Mouse (Mus musculus) hindbrain, embryonic 11.5 days (tissue): ENCODE results near the gene Defb48. TPM values are rescaled to one million over a fixed set of nuclear protein-coding genes. Genes with fewer than 3 reads are reported as not detected.
A peak's percentile ranks its signal among the peaks of the same experiment; 100 is the strongest.

Experiments used
- ATAC-seq: fragments of 200-750 bp; cut with Nextera tagmentation; 2 replicates; pipeline ENCODE4 v1.8.0; 2017; ENCODE audit warnings: mild to moderate bottlenecking, moderate TSS enrichment, moderate library complexity; ENCODE audit not compliant: low FRiP score
- DNase-seq: peaks from one replicate; pipeline ENCODE4 v3.0.0-alpha.2; 2015; ENCODE audit warnings: low spot score
- H3K27ac ChIP-seq: fragments of 300-500 bp; sonication (generic); 2 replicates; pipeline ENCODE4 v1.5.1; 2014; ENCODE audit warnings: mild to moderate bottlenecking, low read depth, low read length
- H3K27me3 ChIP-seq: fragments of 300-500 bp; sonication (generic); 2 replicates; pipeline ENCODE4 v1.6.1; 2014; ENCODE audit warnings: mild to moderate bottlenecking, low read length, moderate library complexity, mixed read lengths; ENCODE audit not compliant: control insufficient read depth, insufficient read depth
- H3K36me3 ChIP-seq: fragments of 300-500 bp; sonication (generic); 2 replicates; pipeline ENCODE4 v1.6.1; 2014; ENCODE audit warnings: mild to moderate bottlenecking, low read length, moderate library complexity, mixed read lengths; ENCODE audit not compliant: control insufficient read depth, insufficient read depth
- H3K4me1 ChIP-seq: fragments of 300-500 bp; sonication (generic); replicated peaks from 2 replicates; pipeline ENCODE4 v1.6.1; 2014; ENCODE audit warnings: low read length, mixed read lengths; ENCODE audit not compliant: control insufficient read depth, insufficient read depth
- H3K4me2 ChIP-seq: fragments of 300-500 bp; sonication (generic); replicated peaks from 2 replicates; pipeline ENCODE4 v1.6.1; 2014; ENCODE audit warnings: mild to moderate bottlenecking, low read depth, low read length
- H3K4me3 ChIP-seq: fragments of 300-500 bp; sonication (generic); 2 replicates; pipeline ENCODE4 v1.5.1; 2014; ENCODE audit warnings: low read depth, low read length
- H3K9ac ChIP-seq: fragments of 300-500 bp; sonication (generic); 2 replicates; pipeline ENCODE4 v1.6.1; 2014; ENCODE audit warnings: low read depth, low read length
- H3K9me3 ChIP-seq: fragments of 300-500 bp; sonication (generic); 2 replicates; pipeline ENCODE4 v1.6.1; 2016; ENCODE audit warnings: low read length; ENCODE audit not compliant: control insufficient read depth
- WGBS: fragments of 180-500 bp; shearing (Covaris S2); extraction: QIAGEN DNeasy Blood & Tissue Kit; methylation state at CpG from one replicate; pipeline ENCODE4 v1.1.7; 2014; 5-methylcytosine and 5-hydroxymethylcytosine counted together
- polyA plus RNA-seq: library from polyadenylated mRNA; unstranded; fragments of >200 nt; fragmentation: Nextera tagmentation; extraction: Ambion mirVana; gene quantifications from 2 replicates; pipeline ENCODE4 v1.2.1, GENCODE M21; 2014

Gene Defb48
- polyA plus RNA-seq, 1 experiment from 2014 or later: not detected

GRCm38 (mm10) chr14:62939435-62939834 lies 44.9 kb downstream of the Defb48 start:
- H3K9ac ChIP-seq: no peak overlapping the region

GRCm38 (mm10) chr14:62937675-62938074 lies 46.6 kb downstream of the Defb48 start:
- H3K9ac ChIP-seq: no peak overlapping the region
- ATAC-seq: no peak
- WGBS: 49% methylated on average over 5 of the region's 5 CpGs

More at GRCm38 (mm10) chr14:62939435-62939834, 44.9 kb downstream of the Defb48 start:
- WGBS: 96% methylated on average over 3 of the region's 3 CpGs
- ATAC-seq (no peak), DNase-seq (no peak)
- no peaks in the 10 kb centered on the region for H3K9me3 ChIP-seq
- H3K4me3 ChIP-seq: no peak overlapping the region
- no peaks in the 10 kb centered on the region for H3K4me1 ChIP-seq
- H3K36me3 ChIP-seq: 0 out of 2 replicates have a peak, but pooled peaks cover 3% of the 10 kb centered on the region
- no peaks in the 10 kb centered on the region for H3K27me3 ChIP-seq
- H3K4me2 ChIP-seq: no peak overlapping the region
- no peak overlapping the region for H3K27ac ChIP-seq

DNA sequence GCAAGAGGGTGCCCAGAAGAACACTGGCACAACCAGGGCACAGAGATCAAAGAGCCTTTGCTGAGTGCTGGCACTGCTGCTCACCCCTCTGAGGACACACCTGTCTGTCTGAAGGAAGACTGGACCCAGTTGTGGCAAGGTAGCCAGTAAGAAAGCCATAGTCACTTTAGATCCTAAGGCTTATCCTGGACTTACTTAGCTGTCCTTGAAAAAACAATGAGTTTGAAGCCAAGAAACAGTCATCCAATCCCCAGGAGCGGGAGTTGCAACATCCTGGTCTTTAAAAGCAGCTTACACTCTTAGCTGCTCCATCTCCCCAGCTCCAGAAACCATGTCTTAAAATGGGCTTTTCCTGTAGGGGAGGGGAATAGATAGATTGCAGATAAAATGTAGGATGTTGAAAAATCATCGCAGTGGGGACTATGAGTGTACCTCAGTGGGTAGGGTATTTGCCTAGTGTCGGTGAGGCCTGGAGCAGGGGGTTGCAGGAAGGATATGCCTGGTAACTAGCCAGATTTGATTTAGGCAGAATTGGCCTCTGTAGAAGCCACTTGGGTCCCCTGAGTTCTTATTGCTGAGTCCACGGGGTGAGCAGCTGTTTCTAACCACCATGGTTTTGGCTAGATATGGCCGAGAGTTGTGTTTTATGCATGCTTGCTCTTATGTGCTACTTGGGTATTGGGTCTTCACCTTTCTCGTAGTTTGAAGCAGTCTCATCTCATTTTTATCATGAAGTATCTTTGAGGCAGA lies 47.5 kb downstream of the Defb48 start:
- Histone ChIP-seq H3K9ac (no peak overlapping the region), H3K27ac (no peak overlapping the region), H3K9me3 (no peaks in the 10 kb centered on the region), H3K36me3 (0 out of 2 replicates have a peak, but pooled peaks cover 3% of the 10 kb centered on the region), H3K27me3 (no peaks in the 10 kb centered on the region), H3K4me3 (no peak overlapping the region), H3K4me1 (no peaks in the 10 kb centered on the region), H3K4me2 (no peak overlapping the region)
- ATAC-seq: no peak
- 92% methylated on average over 6 of the region's 6 CpGs for WGBS
- no peak for DNase-seq

More at GRCm38 (mm10) chr14:62937675-62938074, 46.6 kb downstream of the Defb48 start:
- no peak overlapping the region for H3K4me3 ChIP-seq
- H3K4me1 ChIP-seq: no peaks in the 10 kb centered on the region
- H3K36me3 ChIP-seq: 0 out of 2 replicates have a peak, but pooled peaks cover 3% of the 10 kb centered on the region
- no peak overlapping the region for H3K27ac ChIP-seq
- H3K4me2 ChIP-seq: no peak overlapping the region
- no peaks in the 10 kb centered on the region for H3K9me3 ChIP-seq
- peak; percentile 31 for DNase-seq
- no peaks in the 10 kb centered on the region for H3K27me3 ChIP-seq

GRCm38 (mm10) chr14:62935361-62935760 lies 48.9 kb downstream of the Defb48 start:
- DNase-seq: no peak
- no peaks in the 10 kb centered on the region for H3K4me1 ChIP-seq
- WGBS: 76% methylated on average over 9 of the region's 9 CpGs
- no peak overlapping the region for H3K27ac ChIP-seq
- H3K9me3 ChIP-seq: no peaks in the 10 kb centered on the region
- 0 out of 2 replicates have a peak, but pooled peaks cover 3% of the 10 kb centered on the region for H3K36me3 ChIP-seq
- H3K4me2 ChIP-seq: no peak overlapping the region
- no peak overlapping the region for H3K9ac ChIP-seq
- no peaks in the 10 kb centered on the region for H3K27me3 ChIP-seq
- no peak overlapping the region for H3K4me3 ChIP-seq
- ATAC-seq: no peak

DNA sequence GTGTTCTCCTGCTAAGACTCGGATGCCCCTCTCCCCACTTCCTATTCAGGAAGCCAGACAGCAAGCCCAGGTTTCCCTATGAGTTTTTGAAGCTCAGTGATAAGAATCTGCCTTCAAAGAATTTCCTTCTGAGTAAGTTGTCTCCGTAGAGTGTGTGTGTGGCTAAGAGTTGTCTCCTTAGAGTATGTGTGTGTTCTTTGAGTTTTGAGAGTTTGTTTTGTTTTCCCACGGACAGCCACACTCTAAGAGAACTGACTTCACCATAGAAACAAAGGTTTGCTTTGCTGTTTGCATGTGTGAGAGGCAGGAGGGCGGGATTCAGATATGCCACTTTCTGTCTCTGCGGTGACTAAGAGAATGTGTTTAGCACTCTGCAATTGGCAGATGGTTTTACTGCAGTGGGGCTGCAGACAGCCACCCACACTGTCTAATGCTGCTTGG lies 56.2 kb downstream of the Defb48 start:
- 77% methylated on average over 5 of the region's 5 CpGs for WGBS
- Histone ChIP-seq H3K36me3 (no peaks in the 10 kb centered on the region), H3K4me3 (no peak overlapping the region), H3K4me2 (no peak overlapping the region), H3K9ac (no peak overlapping the region), H3K9me3 (no peaks in the 10 kb centered on the region), H3K27ac (no peak overlapping the region), H3K4me1 (no peaks in the 10 kb centered on the region), H3K27me3 (no peaks in the 10 kb centered on the region)
- ATAC-seq (no peak), DNase-seq (no peak)

Other genes with a start within 250 kb of the Defb48 start
- 24.5 and 24.8 TPM in 2 replicates for gene Ints6, start 223.3 kb downstream of the Defb48 start, polyA plus RNA-seq
- gene Wdfy2, start 146.8 kb downstream of the Defb48 start, polyA plus RNA-seq: 12.5 and 17.0 TPM in 2 replicates
- gene Defb47, start 13.6 kb upstream of the Defb48 start, polyA plus RNA-seq: not detected in 2 replicates
- not detected in 2 replicates for gene Defb43, start 27.3 kb upstream of the Defb48 start, polyA plus RNA-seq
- gene Defb42, start 62.5 kb upstream of the Defb48 start, polyA plus RNA-seq: 0.31 TPM in 1 of 2 replicates, not detected in the other
- gene Defb30, start 65.5 kb upstream of the Defb48 start, polyA plus RNA-seq: not detected in 2 replicates